Mouse (Mus musculus) neural tube, embryonic 15.5 days (tissue): ENCODE measurements around the gene Actbl2. TPM values are rescaled to one million over a fixed set of nuclear protein-coding genes. Genes with fewer than 3 reads are reported as not detected.
A peak's percentile ranks its signal among the peaks of the same experiment; 100 is the strongest.

Experiments
- ATAC-seq: fragments of 200-750 bp; cut with Nextera tagmentation; 2 replicates; pipeline ENCODE4 v1.8.0; 2017; ENCODE audit warnings: mild to moderate bottlenecking, moderate TSS enrichment, moderate library complexity; ENCODE audit not compliant: low FRiP score
- H3K27ac ChIP-seq: fragments of 300-500 bp; sonication (generic); replicated peaks from 2 replicates; pipeline ENCODE4 v1.5.1; 2015; ENCODE audit warnings: mild to moderate bottlenecking, inconsistent platforms
- H3K27me3 ChIP-seq: fragments of 300-500 bp; sonication (generic); replicated peaks from 2 replicates; pipeline ENCODE4 v1.6.1; 2015; ENCODE audit warnings: inconsistent platforms
- H3K36me3 ChIP-seq: fragments of 300-500 bp; sonication (generic); 2 replicates; pipeline ENCODE4 v1.6.1; 2015; ENCODE audit warnings: inconsistent platforms
- H3K4me1 ChIP-seq: fragments of 300-500 bp; sonication (generic); 2 replicates; pipeline ENCODE4 v1.6.1; 2015; ENCODE audit warnings: inconsistent platforms
- H3K4me2 ChIP-seq: fragments of 300-500 bp; sonication (generic); 2 replicates; pipeline ENCODE4 v1.6.1; 2015; ENCODE audit warnings: inconsistent platforms, mild to moderate bottlenecking, moderate library complexity
- H3K4me3 ChIP-seq: fragments of 300-500 bp; sonication (generic); replicated peaks from 2 replicates; pipeline ENCODE4 v1.5.1; 2015; ENCODE audit warnings: mild to moderate bottlenecking, inconsistent platforms
- H3K9ac ChIP-seq: fragments of 300-500 bp; sonication (generic); replicated peaks from 2 replicates; pipeline ENCODE4 v1.6.1; 2015; ENCODE audit warnings: mild to moderate bottlenecking, inconsistent platforms
- H3K9me3 ChIP-seq: fragments of 300-500 bp; sonication (generic); replicated peaks from 2 replicates; pipeline ENCODE4 v1.6.1; 2016; ENCODE audit warnings: inconsistent platforms
- WGBS: fragments of 180-500 bp; shearing (Covaris S2); methylation state at CpG from one replicate; pipeline ENCODE4 v1.1.7; 2015; ENCODE audit warnings: mixed read lengths; 5-methylcytosine and 5-hydroxymethylcytosine counted together
- polyA plus RNA-seq: library from polyadenylated mRNA; unstranded; fragments of >200 nt; fragmentation: Nextera tagmentation; extraction: Ambion mirVana; gene quantifications from 2 replicates; pipeline ENCODE4 v1.2.1, GENCODE M21; 2015

Gene Actbl2
- not detected in 2 replicates for polyA plus RNA-seq

GRCm38 (mm10) chr13:111254713-111255112 lies at the start of gene Actbl2:
Gene Actbl2 (plus strand): TSS chr13:111255013.
- no peaks in the 10 kb centered on the region for H3K36me3 ChIP-seq
- 91% methylated on average over 5 of the region's 5 CpGs for WGBS
- H3K9me3 ChIP-seq = no peaks in the 10 kb centered on the region
- H3K4me1 ChIP-seq = no peaks in the 10 kb centered on the region
- no peak within 1 kb of the TSS for H3K9ac ChIP-seq
- H3K27ac ChIP-seq = no peak within 1 kb of the TSS
- ATAC-seq = no peak
- H3K27me3 ChIP-seq = no peaks in the 10 kb centered on the region
- no peak within 1 kb of the TSS for H3K4me3 ChIP-seq
- no peak within 1 kb of the TSS for H3K4me2 ChIP-seq

- WGBS = 66% methylated on average over 8 of the region's 8 CpGs
- no peak overlapping the region for H3K27ac ChIP-seq
These were observed 44.0 kb upstream of the Actbl2 start for GRCm38 (mm10) chr13:111210649-111211378.

GRCm38 (mm10) chr13:111228768-111229167 lies 26.0 kb upstream of the Actbl2 start:
- Histone ChIP-seq H3K4me2 (no peak overlapping the region), H3K36me3 (no peaks in the 10 kb centered on the region), H3K27me3 (no peaks in the 10 kb centered on the region), H3K4me3 (no peak overlapping the region), H3K9me3 (no peaks in the 10 kb centered on the region), H3K27ac (no peak overlapping the region), H3K9ac (no peak overlapping the region), H3K4me1 (no peaks in the 10 kb centered on the region)
- 28% methylated on average over 5 of the region's 5 CpGs for WGBS
- ATAC-seq = no peak

More at GRCm38 (mm10) chr13:111210649-111211378, 44.0 kb upstream of the Actbl2 start:
- Histone ChIP-seq H3K27me3 (no peaks in the 10 kb centered on the region), H3K9ac (no peak overlapping the region), H3K36me3 (no peaks in the 10 kb centered on the region), H3K4me3 (no peak overlapping the region), H3K9me3 (no peaks in the 10 kb centered on the region), H3K4me1 (no peaks in the 10 kb centered on the region), H3K4me2 (no peak overlapping the region)
- ATAC-seq = no peak

GRCm38 (mm10) chr13:111229541-111229940 lies 25.3 kb upstream of the Actbl2 start:
- Histone ChIP-seq H3K27ac (no peak overlapping the region), H3K4me2 (no peak overlapping the region), H3K4me1 (no peaks in the 10 kb centered on the region), H3K27me3 (no peaks in the 10 kb centered on the region), H3K36me3 (no peaks in the 10 kb centered on the region), H3K4me3 (no peak overlapping the region), H3K9me3 (no peaks in the 10 kb centered on the region), H3K9ac (no peak overlapping the region)
- no peak for ATAC-seq
- 88% methylated on average over 6 of the region's 6 CpGs for WGBS

GRCm38 (mm10) chr13:111232416-111232815 lies 22.4 kb upstream of the Actbl2 start:
- no peaks in the 10 kb centered on the region for H3K4me1 ChIP-seq
- H3K9ac ChIP-seq = no peak overlapping the region
- no peaks in the 10 kb centered on the region for H3K36me3 ChIP-seq
- ATAC-seq = no peak
- no peak overlapping the region for H3K4me3 ChIP-seq
- no peak overlapping the region for H3K27ac ChIP-seq
- WGBS = 75% methylated on average over 7 of the region's 7 CpGs
- H3K4me2 ChIP-seq = no peak overlapping the region
- no peaks in the 10 kb centered on the region for H3K27me3 ChIP-seq
- H3K9me3 ChIP-seq = no peaks in the 10 kb centered on the region

- Histone ChIP-seq H3K9ac (no peak overlapping the region), H3K4me3 (no peak overlapping the region), H3K36me3 (no peaks in the 10 kb centered on the region), H3K4me2 (no peak overlapping the region), H3K27me3 (no peaks in the 10 kb centered on the region), H3K4me1 (no peaks in the 10 kb centered on the region), H3K9me3 (no peaks in the 10 kb centered on the region), H3K27ac (no peak overlapping the region)
- ATAC-seq = no peak
- 84% methylated on average over 5 of the region's 5 CpGs for WGBS
These were observed 21.5 kb upstream of the Actbl2 start for GRCm38 (mm10) chr13:111233356-111233755.

- no peaks in the 10 kb centered on the region for H3K9me3 ChIP-seq
- H3K4me2 ChIP-seq = no peak overlapping the region
- H3K4me1 ChIP-seq = no peaks in the 10 kb centered on the region
- no peaks in the 10 kb centered on the region for H3K27me3 ChIP-seq
- no peak overlapping the region for H3K4me3 ChIP-seq
- H3K27ac ChIP-seq = no peak overlapping the region
- no peak overlapping the region for H3K9ac ChIP-seq
- no peaks in the 10 kb centered on the region for H3K36me3 ChIP-seq
- 78% methylated on average over 3 of the region's 3 CpGs for WGBS
- ATAC-seq = no peak
These were observed 20.2 kb upstream of the Actbl2 start for GRCm38 (mm10) chr13:111234573-111234972.

- H3K4me3 ChIP-seq = no peak overlapping the region
- H3K4me2 ChIP-seq = no peak overlapping the region
- WGBS = 70% methylated on average over 6 of the region's 6 CpGs
- no peaks in the 10 kb centered on the region for H3K9me3 ChIP-seq
- H3K27ac ChIP-seq = peak overlapping the region; percentile 1; the same call in 1 of the 2 replicates
- H3K36me3 ChIP-seq = no peaks in the 10 kb centered on the region
- H3K9ac ChIP-seq = no peak overlapping the region
- no peaks in the 10 kb centered on the region for H3K4me1 ChIP-seq
- peak; percentile 47; the same call in 1 of the 2 replicates for ATAC-seq
- H3K27me3 ChIP-seq = no peaks in the 10 kb centered on the region
These were observed 19.1 kb upstream of the Actbl2 start for GRCm38 (mm10) chr13:111235719-111236166.

- Histone ChIP-seq H3K4me3 (no peak overlapping the region), H3K4me1 (no peaks in the 10 kb centered on the region), H3K9ac (no peak overlapping the region), H3K27me3 (no peaks in the 10 kb centered on the region), H3K36me3 (no peaks in the 10 kb centered on the region), H3K9me3 (no peaks in the 10 kb centered on the region), H3K4me2 (no peak overlapping the region), H3K27ac (peak overlapping the region; percentile 1; the same call in 1 of the 2 replicates)
- WGBS = 85% methylated on average over 9 of the region's 9 CpGs
- ATAC-seq = no peak
These were observed 18.4 kb upstream of the Actbl2 start for GRCm38 (mm10) chr13:111236461-111236864.

GRCm38 (mm10) chr13:111237296-111237695 lies 17.5 kb upstream of the Actbl2 start:
- no peak overlapping the region for H3K9ac ChIP-seq

GRCm38 (mm10) chr13:111237865-111238465 lies 16.8 kb upstream of the Actbl2 start:
- no peaks in the 10 kb centered on the region for H3K9me3 ChIP-seq
- no peak overlapping the region for H3K27ac ChIP-seq
- 39% methylated on average over 3 of the region's 3 CpGs for WGBS
- no peak overlapping the region for H3K4me3 ChIP-seq
- H3K4me1 ChIP-seq = no peaks in the 10 kb centered on the region
- no peaks in the 10 kb centered on the region for H3K27me3 ChIP-seq
- no peaks in the 10 kb centered on the region for H3K36me3 ChIP-seq
- peak; percentile 45; the same call in 1 of the 2 replicates for ATAC-seq
- H3K4me2 ChIP-seq = no peak overlapping the region
- no peak overlapping the region for H3K9ac ChIP-seq

More at GRCm38 (mm10) chr13:111237296-111237695, 17.5 kb upstream of the Actbl2 start:
- Histone ChIP-seq H3K4me3 (no peak overlapping the region), H3K36me3 (no peaks in the 10 kb centered on the region), H3K27ac (no peak overlapping the region), H3K4me1 (no peaks in the 10 kb centered on the region), H3K27me3 (no peaks in the 10 kb centered on the region), H3K4me2 (no peak overlapping the region), H3K9me3 (no peaks in the 10 kb centered on the region)
- ATAC-seq = no peak
- 76% methylated on average over 1 of the region's 1 CpGs for WGBS

GRCm38 (mm10) chr13:111251106-111251505 lies 3.7 kb upstream of the Actbl2 start:
- Histone ChIP-seq H3K9me3 (no peaks in the 10 kb centered on the region), H3K4me1 (no peaks in the 10 kb centered on the region), H3K4me2 (no peak overlapping the region), H3K36me3 (no peaks in the 10 kb centered on the region), H3K27me3 (no peaks in the 10 kb centered on the region), H3K9ac (no peak overlapping the region), H3K4me3 (no peak overlapping the region), H3K27ac (no peak overlapping the region)
- ATAC-seq = no peak
- WGBS = 82% methylated on average over 5 of the region's 5 CpGs
